Mouse (Mus musculus) forebrain, postnatal 0 days (tissue): ENCODE results near the gene Kansl1l. TPM values are rescaled to one million over a fixed set of nuclear protein-coding genes. Genes with fewer than 3 reads are reported as not detected.

ENCODE experiments used
- ATAC-seq: fragments of 200-750 bp; cut with Nextera tagmentation; 2 replicates; pipeline ENCODE4 v1.8.0; 2017; ENCODE audit warnings: mild to moderate bottlenecking, moderate library complexity
- DNase-seq: peaks from one replicate; pipeline ENCODE4 v3.0.0-alpha.2; 2015
- H3K27ac ChIP-seq: fragments of 300-500 bp; sonication (generic); 2 replicates; pipeline ENCODE4 v1.5.1; 2014; ENCODE audit warnings: low read depth, mild to moderate bottlenecking, antibody characterized with exemption, low read length, moderate library complexity, mixed read lengths
- H3K27me3 ChIP-seq: fragments of 300-500 bp; sonication (generic); 2 replicates; pipeline ENCODE4 v1.6.1; 2014; ENCODE audit warnings: mild to moderate bottlenecking, low read length, mixed read lengths; ENCODE audit not compliant: insufficient read depth
- H3K36me3 ChIP-seq: fragments of 300-500 bp; sonication (generic); 2 replicates; pipeline ENCODE4 v1.6.1; 2014; ENCODE audit warnings: mild to moderate bottlenecking, moderate library complexity; ENCODE audit not compliant: insufficient read depth
- H3K4me1 ChIP-seq: fragments of 300-500 bp; sonication (generic); 2 replicates; pipeline ENCODE4 v1.6.1; 2014; ENCODE audit warnings: antibody characterized with exemption; ENCODE audit not compliant: insufficient read depth
- H3K4me2 ChIP-seq: fragments of 300-500 bp; sonication (generic); 2 replicates; pipeline ENCODE4 v1.6.1; 2014; ENCODE audit warnings: low read depth, mild to moderate bottlenecking, moderate library complexity
- H3K4me3 ChIP-seq: fragments of 300-500 bp; sonication (generic); 2 replicates; pipeline ENCODE4 v1.5.1; 2014; ENCODE audit warnings: low read depth, low read length, mixed read lengths
- H3K9ac ChIP-seq: fragments of 300-500 bp; sonication (generic); 2 replicates; pipeline ENCODE4 v1.6.1; 2014; ENCODE audit warnings: mild to moderate bottlenecking
- H3K9me3 ChIP-seq: fragments of 300-500 bp; sonication (generic); 2 replicates; pipeline ENCODE4 v1.6.1; 2016; ENCODE audit warnings: low read length
- CTCF ChIP-seq: sonication (generic); IDR thresholded peaks from 2 replicates; pipeline ENCODE4 v1.5.1; 2016; ENCODE audit warnings: antibody characterized with exemption, control low read depth, low read depth
- WGBS: fragments of 180-500 bp; shearing (Covaris S2); extraction: QIAGEN DNeasy Blood & Tissue Kit; methylation state at CpG from one replicate; pipeline ENCODE4 v1.1.7; 2014; 5-methylcytosine and 5-hydroxymethylcytosine counted together
- polyA plus RNA-seq: library from polyadenylated mRNA; unstranded; fragments of >200 nt; fragmentation: Nextera tagmentation; extraction: Ambion mirVana; gene quantifications from 2 replicates; pipeline ENCODE4 v1.2.1, GENCODE M21; 2015
- total RNA-seq: library from RNA; depleted of rRNA; stranded (reverse); fragments of >200 nt; gene quantifications from 2 replicates; pipeline ENCODE4 v1.2.3, GENCODE M21; 2014; rRNA removed

Gene Kansl1l
- 29.9 and 35.2 TPM in 2 replicates for total RNA-seq
- polyA plus RNA-seq = 4.6 and 7.4 TPM in 2 replicates

DNA sequence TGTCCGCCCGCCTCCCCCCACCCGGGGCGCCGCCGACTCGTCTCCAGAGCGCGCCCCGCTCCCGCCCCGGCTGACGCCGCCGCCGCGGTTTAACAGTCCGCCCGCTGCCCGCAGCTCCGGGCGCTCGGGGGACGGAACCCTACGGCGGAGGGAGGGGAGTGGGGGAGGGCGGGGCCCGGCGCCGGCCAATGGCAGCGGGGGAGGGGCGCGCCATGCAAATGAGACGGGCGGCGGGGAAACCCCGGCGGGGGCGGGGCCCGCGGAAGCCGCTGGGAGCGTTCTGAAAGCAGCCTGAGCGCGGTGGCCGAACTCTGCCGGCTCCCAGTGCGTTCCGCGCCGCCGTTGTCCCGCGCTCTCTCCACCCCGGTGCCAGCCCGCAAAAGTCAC lies at the start of gene Kansl1l:
Gene Kansl1l, minus strand, starts transcription at position 110 of the 387 bp plus-strand sequence.
- peak within 1 kb of the TSS; percentile 98 for H3K9ac ChIP-seq
- H3K9me3 ChIP-seq = no peaks in the 10 kb centered on the region
- TF ChIP-seq CTCF = no peak
- H3K4me2 ChIP-seq = peak within 1 kb of the TSS; percentile 93
- no peaks in the 10 kb centered on the region for H3K36me3 ChIP-seq
- whole genome bisulfite sequencing = 6% methylated on average over 45 of the region's 56 CpGs
- peak within 1 kb of the TSS; percentile 90 for H3K4me3 ChIP-seq
- peaks cover 9% of the 10 kb centered on the region for H3K4me1 ChIP-seq
- ATAC-seq (peak; percentile 83), DNase-seq (peak; percentile 95)
- H3K27me3 ChIP-seq = no peaks in the 10 kb centered on the region
- H3K27ac ChIP-seq = peak within 1 kb of the TSS; percentile 96

DNA sequence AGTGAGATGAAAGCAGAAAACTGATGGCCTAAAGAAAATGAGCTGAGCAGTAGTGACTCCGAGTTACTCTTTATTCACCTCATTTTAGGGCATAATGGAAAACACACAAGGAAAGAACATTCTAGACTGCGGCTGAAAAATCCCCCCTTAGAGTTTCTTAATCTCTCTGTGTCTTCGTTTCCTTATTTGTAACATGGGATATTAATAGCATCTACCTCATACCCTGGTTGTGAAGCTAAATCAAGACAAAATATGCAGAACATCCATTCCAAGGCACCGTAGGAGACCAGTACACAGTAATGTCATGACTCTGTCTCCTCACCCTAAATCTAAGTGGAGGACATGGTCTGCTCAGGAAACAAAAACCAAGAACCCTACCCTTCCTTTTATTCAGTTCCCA lies 48.3 kb upstream of the Kansl1l start:
- H3K4me1 ChIP-seq = no peaks in the 10 kb centered on the region
- H3K9ac ChIP-seq = no peak overlapping the region
- H3K27ac ChIP-seq = no peak overlapping the region
- H3K27me3 ChIP-seq = no peaks in the 10 kb centered on the region
- H3K36me3 ChIP-seq = no peaks in the 10 kb centered on the region
- ATAC-seq (no peak), DNase-seq (no peak)
- 83% methylated on average over 4 of the region's 4 CpGs for WGBS
- no peaks in the 10 kb centered on the region for H3K9me3 ChIP-seq
- no peak for TF ChIP-seq CTCF
- H3K4me3 ChIP-seq = no peak overlapping the region
- H3K4me2 ChIP-seq = no peak overlapping the region

DNA sequence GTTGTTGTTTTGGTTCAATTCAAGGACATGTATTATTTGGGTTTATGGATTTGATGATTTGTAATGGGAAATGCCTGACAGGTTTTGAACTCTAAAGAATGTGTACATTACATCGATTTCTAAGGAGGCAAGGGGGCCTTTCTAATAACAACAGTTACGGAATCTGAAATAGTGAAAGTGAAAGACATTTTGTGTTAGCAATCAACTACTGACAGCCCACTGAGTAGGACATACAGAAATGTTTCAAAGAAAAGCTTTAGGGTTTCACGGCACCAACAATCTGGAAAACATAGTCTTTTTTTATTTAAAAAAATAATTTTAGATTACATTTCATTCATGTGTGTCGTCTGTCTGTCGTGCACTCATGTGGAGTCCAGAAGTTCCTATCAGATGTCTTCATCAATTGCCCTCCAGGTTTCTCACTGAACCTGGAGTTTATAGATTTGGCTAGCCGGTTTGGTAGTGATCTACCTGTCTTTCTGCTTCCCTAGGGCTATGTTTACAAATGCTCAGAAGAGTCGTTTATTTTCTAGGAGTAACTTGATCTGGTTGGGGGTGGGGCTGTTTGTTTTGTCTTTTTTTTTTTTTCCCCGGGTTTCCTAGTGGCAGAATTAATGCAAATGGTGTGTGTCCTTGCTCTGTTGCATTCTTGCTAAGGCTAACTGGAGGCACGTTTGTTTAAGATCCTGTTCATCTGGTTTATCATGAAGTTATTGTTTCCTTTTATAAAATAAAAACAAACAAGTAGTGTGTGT lies 46.6 kb upstream of the Kansl1l start:
- no peak for TF ChIP-seq CTCF
- H3K36me3 ChIP-seq = no peaks in the 10 kb centered on the region
- WGBS = 20% methylated on average over 9 of the region's 9 CpGs
- no peaks in the 10 kb centered on the region for H3K27me3 ChIP-seq
- no peaks in the 10 kb centered on the region for H3K4me1 ChIP-seq
- H3K9me3 ChIP-seq = peaks cover 4% of the 10 kb centered on the region; the same call in 1 of the 2 replicates
- no peak overlapping the region for H3K9ac ChIP-seq
- peak overlapping the region; percentile 74 for H3K4me3 ChIP-seq
- H3K27ac ChIP-seq = no peak overlapping the region
- peak overlapping the region; percentile 91 for H3K4me2 ChIP-seq
- DNase-seq (peak; percentile 8), ATAC-seq (no peak)

DNA sequence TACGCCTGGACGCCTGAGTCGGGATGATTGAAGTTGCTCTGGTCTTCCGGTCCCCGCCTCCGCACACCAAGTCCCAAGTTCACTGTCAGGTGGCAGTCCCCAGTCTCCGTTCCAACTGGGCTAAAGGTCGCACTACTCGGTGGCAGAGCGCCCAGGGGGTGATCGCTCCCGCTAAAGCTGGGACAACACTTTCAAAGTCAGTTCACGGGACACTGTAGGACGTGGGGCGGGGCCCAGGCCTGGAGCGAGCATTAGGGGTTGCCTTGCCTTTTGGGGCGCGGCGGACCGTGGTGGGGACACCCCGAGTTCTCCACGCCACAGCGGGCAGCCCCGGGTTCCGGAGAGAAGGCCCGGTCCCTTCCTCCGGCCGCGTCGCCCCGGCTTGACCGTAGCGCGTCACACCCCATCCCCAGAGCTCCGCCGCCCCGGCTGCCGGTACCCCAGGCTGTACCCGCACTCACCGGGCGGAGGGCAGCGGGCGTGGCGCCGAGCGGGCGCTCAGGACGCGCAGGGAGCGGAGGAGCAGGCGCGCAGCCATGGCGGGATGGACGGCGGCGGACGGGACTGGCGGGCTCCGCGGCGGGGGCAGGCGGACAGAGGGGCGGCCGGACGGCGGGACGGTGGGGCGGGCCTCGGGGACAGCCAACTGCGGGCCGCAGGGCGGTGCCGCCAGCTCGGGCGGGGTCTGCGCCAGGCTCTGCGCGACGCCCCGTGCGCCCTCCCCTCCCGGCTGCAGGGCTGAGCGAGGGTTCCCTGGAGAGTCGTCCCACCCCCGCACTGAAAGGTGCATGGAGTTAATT lies 45.5 kb upstream of the Kansl1l start, which contains the start of gene Acadl:
Gene Acadl, minus strand, starts transcription at position 566 of the 800 bp plus-strand sequence.
- peak within 1 kb of the TSS; percentile 74 for H3K4me3 ChIP-seq
- TF ChIP-seq CTCF = no peak
- DNase-seq (peak; percentile 59), ATAC-seq (peak; percentile 90)
- H3K4me2 ChIP-seq = peak within 1 kb of the TSS; percentile 91
- no peaks in the 10 kb centered on the region for H3K36me3 ChIP-seq
- peak within 1 kb of the TSS; percentile 68 for H3K9ac ChIP-seq
- no peaks in the 10 kb centered on the region for H3K4me1 ChIP-seq
- under 1% methylated on average over 81 of the region's 85 CpGs for WGBS
- peak within 1 kb of the TSS; percentile 70 for H3K27ac ChIP-seq
- peaks cover 4% of the 10 kb centered on the region; the same call in 1 of the 2 replicates for H3K9me3 ChIP-seq
- no peaks in the 10 kb centered on the region for H3K27me3 ChIP-seq

DNA sequence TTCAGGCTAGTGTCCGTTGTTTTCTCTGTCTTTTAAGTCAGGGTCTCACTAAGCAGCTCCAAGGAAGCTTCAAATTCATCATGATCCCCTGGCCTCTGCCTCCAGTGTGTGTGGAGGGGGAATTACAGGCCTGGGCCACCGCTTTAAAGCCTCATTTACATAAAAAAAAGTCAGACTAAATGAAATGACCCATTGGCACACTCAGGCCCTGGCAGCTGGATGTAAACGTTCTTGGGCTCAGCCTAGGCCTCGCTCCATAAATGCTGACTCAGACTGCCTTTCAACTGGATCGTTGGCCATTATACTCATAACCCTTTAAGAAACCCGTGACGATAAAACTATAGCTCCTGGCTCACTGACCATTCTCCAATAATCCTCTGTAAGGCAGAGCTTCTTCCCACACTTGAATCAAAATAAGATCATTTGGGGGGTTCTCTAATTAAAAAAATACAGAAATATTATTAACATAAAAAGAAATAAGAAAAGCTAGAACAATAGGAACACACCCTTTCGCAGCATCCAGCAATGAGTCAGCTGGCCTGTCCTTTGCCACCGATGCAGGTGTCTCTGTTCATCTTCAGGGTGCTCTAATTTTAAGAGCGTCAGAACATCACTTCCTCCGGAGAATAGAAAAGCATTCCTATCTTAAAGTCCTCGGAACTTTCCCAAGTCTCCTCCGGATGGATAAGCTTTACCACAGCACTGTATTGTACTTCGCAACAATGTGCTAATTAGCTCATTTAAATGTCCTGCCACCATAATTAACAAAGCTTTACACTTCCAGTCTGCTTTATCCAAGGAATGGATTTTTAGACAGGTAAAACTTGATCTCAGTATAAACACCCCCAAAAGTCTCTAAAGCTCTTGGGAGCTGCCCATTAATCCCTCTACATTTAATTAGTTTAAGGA lies 44.7 kb upstream of the Kansl1l start:
- 0 out of 2 replicates have a peak overlapping the region, but pooled peaks have one; percentile 68 for H3K9ac ChIP-seq
- peaks cover 4% of the 10 kb centered on the region; the same call in 1 of the 2 replicates for H3K9me3 ChIP-seq
- DNase-seq = peak; percentile 14
- no peaks in the 10 kb centered on the region for H3K4me1 ChIP-seq
- TF ChIP-seq CTCF = no peak
- peak overlapping the region; percentile 74 for H3K4me3 ChIP-seq
- no peaks in the 10 kb centered on the region for H3K27me3 ChIP-seq
- no peak for ATAC-seq
- H3K4me2 ChIP-seq = peak overlapping the region; percentile 91
- 12% methylated on average over 14 of the region's 14 CpGs for WGBS
- H3K36me3 ChIP-seq = no peaks in the 10 kb centered on the region
- no peak overlapping the region for H3K27ac ChIP-seq

DNA sequence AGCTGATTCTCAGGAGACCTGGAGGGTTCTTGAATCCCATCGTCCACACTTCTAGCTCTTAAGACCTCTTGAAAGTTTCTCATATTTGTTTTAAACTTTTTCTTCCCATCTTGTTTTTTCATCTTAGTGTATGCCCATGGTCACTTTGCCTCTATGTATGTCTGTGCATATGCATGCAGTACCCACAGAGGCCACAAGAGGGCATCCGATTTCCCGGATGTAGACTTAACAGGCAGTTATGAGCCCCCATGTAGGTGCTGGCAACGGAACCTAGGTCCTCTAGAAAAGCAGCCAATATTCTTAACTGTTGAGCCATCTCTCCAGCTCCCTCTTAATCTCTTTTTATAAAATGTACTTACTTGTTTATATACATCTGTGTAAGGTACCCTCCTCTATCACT lies 30.1 kb upstream of the Kansl1l start:
- peak; percentile 53 for TF ChIP-seq CTCF
- ATAC-seq (no peak), DNase-seq (no peak)
- no peaks in the 10 kb centered on the region for H3K27me3 ChIP-seq
- H3K4me3 ChIP-seq = no peak overlapping the region
- 96% methylated on average over 4 of the region's 4 CpGs for WGBS
- no peak overlapping the region for H3K9ac ChIP-seq
- no peak overlapping the region for H3K4me2 ChIP-seq
- H3K36me3 ChIP-seq = no peaks in the 10 kb centered on the region
- no peak overlapping the region for H3K27ac ChIP-seq
- H3K9me3 ChIP-seq = no peaks in the 10 kb centered on the region
- H3K4me1 ChIP-seq = no peaks in the 10 kb centered on the region
